In the genomic region with DNA sequence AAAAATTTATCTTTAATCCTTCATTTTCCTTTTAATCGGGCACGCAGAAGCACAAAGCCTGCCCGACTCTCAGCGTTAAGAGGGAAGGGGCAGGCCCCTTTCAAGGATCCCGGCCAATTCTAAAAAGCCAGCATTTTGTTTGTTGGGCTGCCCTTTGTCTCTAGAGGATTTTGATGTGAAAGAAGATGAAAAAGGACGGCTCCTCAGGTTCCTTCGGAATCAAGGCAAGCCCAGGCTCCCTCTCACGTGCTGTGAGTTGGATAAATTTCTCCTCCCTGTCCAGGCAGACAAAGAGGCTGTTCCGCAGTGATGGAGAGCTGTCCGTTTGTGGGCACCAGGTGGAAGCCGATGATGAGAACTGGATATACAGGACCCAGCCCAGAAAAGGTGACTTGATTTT, we compare ENCODE assay signal across 8 mouse cellular contexts.
A peak's percentile ranks its signal among the peaks of the same experiment; 100 is the strongest.
DNase-seq lines count a peak whose midpoint lies in the region; ATAC-seq lines count a peak whose summit lies in the region.

No protein-coding gene starts in this region.

- no peak overlapping the region for H3K27ac ChIP-seq in heart, embryonic 12.5 days (ENCODE audit: poor library complexity, severe bottlenecking)
- peak overlapping the region; percentile 43 for H3K27ac ChIP-seq in hindbrain, embryonic 14.5 days
- peak overlapping the region; percentile 68; the same call in 1 of the 2 replicates for H3K27ac ChIP-seq in midbrain, embryonic 13.5 days

- peak overlapping the region; percentile 59 for H3K4me3 ChIP-seq in heart, embryonic 12.5 days
- H3K4me3 ChIP-seq in hindbrain, embryonic 14.5 days (replicated peaks; ENCODE audit: low read length): peak overlapping the region; percentile 48
- H3K4me3 ChIP-seq in midbrain, embryonic 13.5 days (replicated peaks): peak overlapping the region; percentile 65

- DNase-seq in heart, postnatal 36 days: no peak
- DNase-seq in embryo, embryonic 10.5 days (ENCODE audit: low spot score): peak; percentile 54
- DNase-seq in hindbrain, embryonic 14.5 days (ENCODE audit: low spot score): peak; percentile 60
- no peak for DNase-seq in testis, postnatal 14 days (ENCODE audit: low spot score)
- DNase-seq in testis, postnatal 10 days (ENCODE audit: low spot score): no peak
- DNase-seq in spleen, postnatal 14 days (ENCODE audit: low spot score in 2 of 2): no peak

- no peak for ATAC-seq in heart, embryonic 12.5 days (ENCODE audit: insufficient number of reproducible peaks, low FRiP score)
- no peak for ATAC-seq in hindbrain, embryonic 14.5 days (ENCODE audit: low FRiP score)
- ATAC-seq in midbrain, embryonic 13.5 days: no peak

- intact Hi-C loops in heart, postnatal 36 days (cut with DNase I): no loop called here

- peaks cover 38% of the 10 kb centered on the region for H3K4me1 ChIP-seq in heart, embryonic 12.5 days (replicated peaks)
- H3K4me1 ChIP-seq in hindbrain, embryonic 14.5 days (replicated peaks; ENCODE audit: control insufficient read depth, insufficient read depth, low read length): peaks cover 40% of the 10 kb centered on the region
- H3K4me1 ChIP-seq in midbrain, embryonic 13.5 days (replicated peaks): peaks cover 51% of the 10 kb centered on the region

- peak overlapping the region; percentile 77 for H3K4me2 ChIP-seq in heart, embryonic 12.5 days
- H3K4me2 ChIP-seq in hindbrain, embryonic 14.5 days (replicated peaks): peak overlapping the region; percentile 72
- peak overlapping the region; percentile 71 for H3K4me2 ChIP-seq in midbrain, embryonic 13.5 days (replicated peaks)

- H3K27me3 ChIP-seq in heart, embryonic 12.5 days (replicated peaks): no peaks in the 10 kb centered on the region
- H3K27me3 ChIP-seq in hindbrain, embryonic 14.5 days (ENCODE audit: control insufficient read depth, insufficient read depth, low read length): no peaks in the 10 kb centered on the region
- H3K27me3 ChIP-seq in midbrain, embryonic 13.5 days: peaks cover 11% of the 10 kb centered on the region; the same call in 1 of the 2 replicates

- no peaks in the 10 kb centered on the region for H3K36me3 ChIP-seq in heart, embryonic 12.5 days
- no peaks in the 10 kb centered on the region for H3K36me3 ChIP-seq in hindbrain, embryonic 14.5 days (replicated peaks; ENCODE audit: control insufficient read depth, insufficient read depth)
- no peaks in the 10 kb centered on the region for H3K36me3 ChIP-seq in midbrain, embryonic 13.5 days

- peak overlapping the region; percentile 81 for H3K9ac ChIP-seq in heart, embryonic 12.5 days
- H3K9ac ChIP-seq in hindbrain, embryonic 14.5 days: peak overlapping the region; percentile 69
- peak overlapping the region; percentile 80 for H3K9ac ChIP-seq in midbrain, embryonic 13.5 days (replicated peaks)

- H3K9me3 ChIP-seq in heart, embryonic 12.5 days (replicated peaks): no peaks in the 10 kb centered on the region
- H3K9me3 ChIP-seq in hindbrain, embryonic 14.5 days (ENCODE audit: control insufficient read depth, low read length): no peaks in the 10 kb centered on the region
- H3K9me3 ChIP-seq in midbrain, embryonic 13.5 days: no peaks in the 10 kb centered on the region

- 20% methylated on average over 11 of the region's 11 CpGs for WGBS in heart, embryonic 12.5 days
- 4% methylated on average over 11 of the region's 11 CpGs for WGBS in hindbrain, embryonic 14.5 days
- 4% methylated on average over 11 of the region's 11 CpGs for WGBS in midbrain, embryonic 13.5 days

Comparison
In these comparisons a context has a peak if more than half of its experiments do, and no peak if none do; other contexts are left out.
1. DNase-seq: peak in embryo, embryonic 10.5 days (single experiment) and hindbrain, embryonic 14.5 days (single experiment); none in heart, postnatal 36 days (0 of 2), testis, postnatal 14 days (single experiment), testis, postnatal 10 days (single experiment) and spleen, postnatal 14 days (0 of 2).
2. Peak in every context shown above with its lines, with median percentiles within 50 percentile points of each other: H3K4me2 ChIP-seq, H3K4me3 ChIP-seq and H3K9ac ChIP-seq.